Comparison of ENCODE assay signal across 16 mouse cellular contexts in the genomic region with DNA sequence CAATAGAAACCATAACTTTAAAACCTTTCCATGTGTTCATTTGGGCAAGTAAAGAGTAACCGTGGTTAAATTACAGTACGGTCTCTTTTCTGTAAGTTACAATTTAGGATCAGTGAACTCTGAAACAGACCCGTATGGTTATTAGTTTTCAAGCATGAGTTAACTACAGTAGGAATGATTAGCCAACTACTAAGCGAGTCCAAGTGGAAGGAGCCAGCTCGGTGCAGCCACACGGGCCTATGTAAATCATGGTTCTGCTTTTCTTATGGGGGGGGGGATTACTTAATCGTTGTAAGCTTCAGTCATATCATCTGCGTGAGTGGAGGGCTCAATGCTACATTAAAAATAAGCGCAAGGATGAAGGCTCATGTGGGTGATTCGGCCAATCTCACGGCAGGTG.
DNase-seq lines count a peak whose midpoint lies in the region; ATAC-seq and TF ChIP-seq lines count a peak whose summit lies in the region.
"Had no signal": no experiment of that assay in that cellular context is flagged by ENCODE, and none has a peak within 500 bp of the region (broad histone marks: within the 10 kb centered on the region; RNA-seq: fewer than 3 reads in every experiment).

No protein-coding gene starts in this region.

- H3K4me3 ChIP-seq in kidney, adult 2 months (ENCODE audit: insufficient read depth, low read depth, low read length), result peak overlapping the region; percentile 8
- no peak overlapping the region for H3K4me3 ChIP-seq in kidney, embryonic 14.5 days (ENCODE audit: low read length)
- H3K4me3 ChIP-seq: embryonic facial prominence, embryonic 12.5 days; forebrain, embryonic 15.5 days; heart, embryonic 13.5 days; hindbrain, embryonic 13.5 days had no signal

- no peak overlapping the region for H3K9ac ChIP-seq in kidney, embryonic 14.5 days (ENCODE audit: low read depth, low read length)
- H3K9ac ChIP-seq: embryonic facial prominence, embryonic 12.5 days; forebrain, embryonic 15.5 days; heart, embryonic 13.5 days; hindbrain, embryonic 13.5 days had no signal

- TF ChIP-seq POLR2A in kidney, adult 2 months (IDR thresholded peaks at IDR 0.05; ENCODE audit: low read depth, low read length), result no peak

- peaks cover 13% of the 10 kb centered on the region; the same call in 1 of the 2 replicates for H3K4me1 ChIP-seq in kidney, adult 2 months (ENCODE audit: control insufficient read depth, insufficient read depth, low read length)
- no peaks in the 10 kb centered on the region for H3K4me1 ChIP-seq in kidney, embryonic 14.5 days (ENCODE audit: control insufficient read depth, insufficient read depth, low read length)
- H3K4me1 ChIP-seq: embryonic facial prominence, embryonic 12.5 days; heart, embryonic 13.5 days had no signal

- H3K27me3 ChIP-seq in kidney, adult 2 months (replicated peaks; ENCODE audit: control insufficient read depth, insufficient read depth, low read length), result no peaks in the 10 kb centered on the region
- no peaks in the 10 kb centered on the region for H3K27me3 ChIP-seq in kidney, embryonic 14.5 days (ENCODE audit: control insufficient read depth, insufficient read depth, low read length)
- H3K27me3 ChIP-seq: embryonic facial prominence, embryonic 12.5 days; forebrain, embryonic 15.5 days; heart, embryonic 13.5 days; hindbrain, embryonic 13.5 days had no signal

- no peak overlapping the region for H3K4me2 ChIP-seq in kidney, embryonic 14.5 days (replicated peaks; ENCODE audit: low read depth, low read length)
- H3K4me2 ChIP-seq: embryonic facial prominence, embryonic 12.5 days; forebrain, embryonic 15.5 days; heart, embryonic 13.5 days; hindbrain, embryonic 13.5 days had no signal

- no peaks in the 10 kb centered on the region for H3K9me3 ChIP-seq in kidney, embryonic 14.5 days (ENCODE audit: control insufficient read depth, low read length)
- H3K9me3 ChIP-seq: embryonic facial prominence, embryonic 12.5 days; forebrain, embryonic 15.5 days; heart, embryonic 13.5 days; hindbrain, embryonic 13.5 days had no signal

- peak overlapping the region; percentile 88 for H3K27ac ChIP-seq in kidney, adult 2 months (ENCODE audit: insufficient read depth, low read depth, low read length)
- H3K27ac ChIP-seq in kidney, embryonic 14.5 days (ENCODE audit: low read depth, low read length), result no peak overlapping the region
- H3K27ac ChIP-seq: embryonic facial prominence, embryonic 12.5 days; forebrain, embryonic 15.5 days; heart, embryonic 13.5 days; hindbrain, embryonic 13.5 days; hindbrain, postnatal 0 days had no signal

- DNase-seq in kidney, adult 2 months, result peak; percentile 76
- peak; percentile 39 for DNase-seq in kidney, postnatal 14 days
- no peak for DNase-seq in embryo, embryonic 11 days
- DNase-seq in yolk sac, embryonic 10.5 days (ENCODE audit: low spot score), result no peak
- DNase-seq in MN1 (ENCODE audit: low spot score), result no peak
- DNase-seq in cerebellum, postnatal 36 days, result no peak
- DNase-seq: adrenal gland, postnatal 10 days; cerebellum, adult 18-20 months; cerebellum, postnatal 10 days; gastrocnemius, postnatal 36 days had no signal

- 38% methylated on average over 11 of the region's 11 CpGs for WGBS in kidney, adult 2 months
- 73% methylated on average over 11 of the region's 11 CpGs for WGBS in kidney, embryonic 14.5 days

- no peaks in the 10 kb centered on the region for H3K36me3 ChIP-seq in kidney, adult 2 months (ENCODE audit: control insufficient read depth, insufficient read depth, low read length)
- H3K36me3 ChIP-seq in kidney, embryonic 14.5 days (ENCODE audit: control insufficient read depth, insufficient read depth, low read length), result no peaks in the 10 kb centered on the region
- H3K36me3 ChIP-seq: embryonic facial prominence, embryonic 12.5 days; forebrain, embryonic 15.5 days; heart, embryonic 13.5 days; hindbrain, embryonic 13.5 days had no signal

- no peak for TF ChIP-seq CTCF in kidney, adult 2 months (conservative IDR thresholded peaks at IDR 0.05; ENCODE audit: insufficient read depth, insufficient read length, low read depth, low read length)

- ATAC-seq in kidney, embryonic 14.5 days (ENCODE audit: low FRiP score, low TSS enrichment), result peak; percentile 55; the same call in 1 of the 2 replicates
- ATAC-seq: forebrain, embryonic 15.5 days; hindbrain, postnatal 0 days had no signal

Comparison
In these comparisons a context has a peak if more than half of its experiments do, and no peak if none do; other contexts are left out.
1. DNase-seq: peak in kidney, adult 2 months (single experiment) and kidney, postnatal 14 days (single experiment); none in embryo, embryonic 11 days (single experiment), yolk sac, embryonic 10.5 days (single experiment), MN1 (single experiment) and cerebellum, postnatal 36 days (0 of 2).